Comparison of ENCODE assay signal across 8 mouse cellular contexts in the genomic region with DNA sequence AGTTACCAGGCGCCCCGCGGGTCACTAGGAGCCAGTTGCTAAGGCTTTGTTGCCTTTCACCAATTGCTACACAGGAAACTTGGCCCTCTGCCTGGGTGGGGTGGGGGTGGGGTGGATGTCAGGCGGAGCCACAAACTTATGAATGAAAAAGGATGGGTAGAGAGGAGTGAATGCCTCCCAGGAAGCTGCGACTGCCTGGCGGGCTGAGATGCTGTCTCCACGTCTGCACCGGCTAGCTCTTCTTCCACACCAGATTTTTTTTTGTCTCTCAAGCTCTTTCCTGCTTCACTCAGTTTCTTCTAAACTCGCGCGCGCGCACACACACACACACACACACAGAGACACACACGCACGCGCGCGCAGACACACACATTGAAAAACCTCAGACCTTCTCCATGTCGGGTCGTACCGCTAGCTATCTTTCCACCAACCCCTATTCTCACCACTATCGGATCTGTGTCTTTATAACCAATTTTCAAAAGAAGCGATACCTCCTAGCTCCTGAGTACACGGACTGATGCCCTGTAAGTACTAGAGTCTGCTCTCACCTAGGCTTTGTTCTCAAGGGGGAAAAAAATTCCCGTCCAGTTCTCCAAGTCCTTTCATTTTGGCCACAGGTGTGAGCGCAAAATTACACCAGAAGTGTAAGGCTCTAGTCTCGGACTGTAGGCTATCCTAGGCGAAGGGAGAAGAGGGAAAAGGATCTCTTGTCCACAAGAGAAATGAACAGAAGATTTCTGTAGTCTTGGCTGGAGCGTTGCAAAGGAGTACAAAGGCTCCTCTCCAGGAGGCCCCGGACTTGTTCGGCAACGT. TPM values are rescaled to one million over a fixed set of nuclear protein-coding genes. Genes with fewer than 3 reads are reported as not detected.
A peak's percentile ranks its signal among the peaks of the same experiment; 100 is the strongest.
DNase-seq lines count a peak whose midpoint lies in the region; ATAC-seq and TF ChIP-seq lines count a peak whose summit lies in the region.

No protein-coding gene starts in this region.

- no peak for DNase-seq in gastrocnemius, adult 2 months
- DNase-seq in gastrocnemius, postnatal 10 days, result no peak
- no peak for DNase-seq in testis, postnatal 14 days (ENCODE audit: low spot score)
- DNase-seq in forebrain, postnatal 0 days, result peak; percentile 83
- DNase-seq in adrenal gland, postnatal 25 days, result no peak

- no peaks in the 10 kb centered on the region for H3K36me3 ChIP-seq in testis, adult 2 months (ENCODE audit: control insufficient read depth, insufficient read depth, low read length)
- no peaks in the 10 kb centered on the region for H3K36me3 ChIP-seq in forebrain, postnatal 0 days (ENCODE audit: insufficient read depth)
- no peaks in the 10 kb centered on the region for H3K36me3 ChIP-seq in liver, embryonic 15.5 days (replicated peaks)
- no peaks in the 10 kb centered on the region for H3K36me3 ChIP-seq in stomach, embryonic 15.5 days

- peak; percentile 23 for ATAC-seq in forebrain, postnatal 0 days
- peak; percentile 16 for ATAC-seq in liver, embryonic 15.5 days (ENCODE audit: insufficient read depth)
- ATAC-seq in stomach, embryonic 15.5 days (ENCODE audit: insufficient read depth, low FRiP score, low read depth), result no peak; the same call in 1 of the 2 replicates

- peak overlapping the region; percentile 97 for H3K27ac ChIP-seq in gastrocnemius, adult 2 months
- H3K27ac ChIP-seq in testis, adult 2 months (ENCODE audit: control insufficient read depth, insufficient read depth, low read depth, low read length), result peak overlapping the region; percentile 52
- peak overlapping the region; percentile 82 for H3K27ac ChIP-seq in forebrain, postnatal 0 days (ENCODE audit: low read depth, low read length)
- peak overlapping the region; percentile 88 for H3K27ac ChIP-seq in liver, embryonic 15.5 days (replicated peaks)
- H3K27ac ChIP-seq in stomach, embryonic 15.5 days, result peak overlapping the region; percentile 96

- under 1% methylated on average over 32 of the region's 32 CpGs for WGBS in forebrain, postnatal 0 days
- under 1% methylated on average over 32 of the region's 32 CpGs for WGBS in liver, embryonic 15.5 days (ENCODE audit: insufficient replicate concordance)
- WGBS in stomach, embryonic 15.5 days, result under 1% methylated on average over 32 of the region's 32 CpGs

- intact Hi-C loops in gastrocnemius, adult 2 months (cut with DNase I), result loop anchor here (2.0 to 10.0 kb wide), 4 partner anchors 83 to 410 kb away; a partner anchor contains a TSS

- H3K4me1 ChIP-seq in testis, adult 2 months (ENCODE audit: control insufficient read depth, insufficient read depth, low read length), result peaks cover 16% of the 10 kb centered on the region
- H3K4me1 ChIP-seq in forebrain, postnatal 0 days (ENCODE audit: insufficient read depth), result peaks cover 4% of the 10 kb centered on the region; the same call in 1 of the 2 replicates
- H3K4me1 ChIP-seq in liver, embryonic 15.5 days (replicated peaks), result peaks cover 18% of the 10 kb centered on the region
- H3K4me1 ChIP-seq in stomach, embryonic 15.5 days, result peaks cover 12% of the 10 kb centered on the region

- peak overlapping the region; percentile 69 for H3K9ac ChIP-seq in forebrain, postnatal 0 days
- H3K9ac ChIP-seq in liver, embryonic 15.5 days, result peak overlapping the region; percentile 85
- peak overlapping the region; percentile 74 for H3K9ac ChIP-seq in stomach, embryonic 15.5 days

- no peak for TF ChIP-seq POLR2A in testis, adult 2 months (IDR thresholded peaks at IDR 0.05; ENCODE audit: control insufficient read depth, low read depth, low read length)

- H3K9me3 ChIP-seq in forebrain, postnatal 0 days (ENCODE audit: low read length), result no peaks in the 10 kb centered on the region
- H3K9me3 ChIP-seq in liver, embryonic 15.5 days (replicated peaks), result no peaks in the 10 kb centered on the region
- H3K9me3 ChIP-seq in stomach, embryonic 15.5 days, result no peaks in the 10 kb centered on the region

- H3K4me2 ChIP-seq in forebrain, postnatal 0 days (ENCODE audit: low read depth), result peak overlapping the region; percentile 98
- peak overlapping the region; percentile 100 for H3K4me2 ChIP-seq in liver, embryonic 15.5 days
- H3K4me2 ChIP-seq in stomach, embryonic 15.5 days, result peak overlapping the region; percentile 92

- peaks cover 8% of the 10 kb centered on the region for H3K27me3 ChIP-seq in testis, adult 2 months (ENCODE audit: control insufficient read depth, insufficient read depth, low read length)
- H3K27me3 ChIP-seq in forebrain, postnatal 0 days (ENCODE audit: insufficient read depth, low read length), result no peaks in the 10 kb centered on the region
- H3K27me3 ChIP-seq in liver, embryonic 15.5 days, result no peaks in the 10 kb centered on the region
- H3K27me3 ChIP-seq in stomach, embryonic 15.5 days (replicated peaks), result no peaks in the 10 kb centered on the region

- no peak for TF ChIP-seq CTCF in gastrocnemius, adult 2 months (IDR thresholded peaks at IDR 0.05)
- TF ChIP-seq CTCF in testis, adult 2 months (IDR thresholded peaks at IDR 0.05; ENCODE audit: control insufficient read depth, insufficient read depth, insufficient replicate concordance, low read depth, low read length), result no peak
- TF ChIP-seq CTCF in forebrain, postnatal 0 days (IDR thresholded peaks at IDR 0.05; ENCODE audit: low read depth), result no peak

- H3K4me3 ChIP-seq in gastrocnemius, adult 2 months, result peak overlapping the region; percentile 93
- peak overlapping the region; percentile 90 for H3K4me3 ChIP-seq in testis, adult 2 months (ENCODE audit: control insufficient read depth, low read depth, low read length)
- H3K4me3 ChIP-seq in forebrain, postnatal 0 days (ENCODE audit: low read depth, low read length), result peak overlapping the region; percentile 82
- H3K4me3 ChIP-seq in liver, embryonic 15.5 days (replicated peaks), result peak overlapping the region; percentile 91
- peak overlapping the region; percentile 97 for H3K4me3 ChIP-seq in stomach, embryonic 15.5 days (replicated peaks)

RNA-seq across cellular contexts. Expression of a gene that starts 0.5 kb away (rescaled TPM):
- 10 to 100 TPM; 19.3 to 28.5 TPM for total RNA-seq in gastrocnemius, adult 2 months (2021)
- total RNA-seq in gastrocnemius, postnatal 10 days (2021), result 10 to 100 TPM; 19.1 to 22.1 TPM
- polyA plus RNA-seq in testis, adult 2 months (2012; rRNA removed), result 57.9 and 64.6 TPM in 2 replicates
- total RNA-seq in forebrain, postnatal 0 days (2014; rRNA removed), result 3.2 and 4.1 TPM in 2 replicates
- 2.0 and 3.1 TPM in 2 replicates for polyA plus RNA-seq in forebrain, postnatal 0 days (2015; fragmentation: Nextera tagmentation; extraction: Ambion mirVana)
- polyA plus RNA-seq in liver, embryonic 15.5 days (2015; fragmentation: Nextera tagmentation; extraction: Ambion mirVana), result 1.9 and 2.1 TPM in 2 replicates
- 9.1 and 9.2 TPM in 2 replicates for polyA plus RNA-seq in stomach, embryonic 15.5 days (2015; fragmentation: Nextera tagmentation; extraction: Ambion mirVana)
- total RNA-seq in adrenal gland, postnatal 25 days (2021), result 14.3 and 18.3 TPM in 2 replicates
